Mouse (Mus musculus) cortical plate, adult 2 months (tissue): Measurements from ENCODE around the gene Gm21969.

Source experiments
- CTCF ChIP-seq: fragments of 200-500 bp; IDR thresholded peaks from 2 replicates; pipeline ENCODE4 v1.5.1; 2011; ENCODE audit warnings: mild to moderate bottlenecking, control low read depth, low read length; ENCODE audit not compliant: insufficient read depth; ENCODE audit errors: extremely low read depth
- POLR2A ChIP-seq: fragments of 200-500 bp; IDR thresholded peaks from 2 replicates; pipeline ENCODE4 v1.6.1; 2011; ENCODE audit warnings: mild to moderate bottlenecking, low read length, control low read depth; ENCODE audit not compliant: insufficient read depth; ENCODE audit errors: extremely low read depth

DNA sequence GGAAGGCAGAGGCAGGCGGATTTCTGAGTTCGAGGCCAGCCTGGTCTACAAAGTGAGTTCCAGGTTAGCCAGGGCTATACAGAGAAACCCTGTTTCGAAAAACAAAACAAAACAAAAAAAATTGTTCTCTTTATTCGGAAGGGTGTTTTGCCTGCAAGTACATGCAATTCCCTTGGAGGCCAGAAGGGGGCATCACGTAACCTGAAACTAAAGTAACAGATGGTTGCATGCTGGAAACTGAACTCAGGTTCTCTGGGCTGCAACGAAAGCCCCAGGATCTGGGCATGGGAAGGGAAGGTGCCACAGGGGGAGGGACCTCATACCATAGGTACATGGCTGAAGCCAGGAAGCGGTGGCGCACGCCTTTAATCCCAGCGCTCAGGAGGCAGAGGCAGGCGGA is 100.5 kb downstream of the Gm21969 start:
- TF ChIP-seq CTCF (no peak), POLR2A (no peak)
